Mouse (Mus musculus) forebrain, embryonic 12.5 days (tissue): ENCODE measurements at regions not wholly inside any gene's neighbourhood (a gene's known extent, or its start where the extent isn't known, plus 50 kb on each side); places are given as distances from the start of the nearest gene placed in this dataset.
"Not testable (repeated sequence)": the region's sequence is repeated elsewhere in the genome, so short reads cannot be mapped to it uniquely, and the experiment has no call there.

ENCODE experiments used
- ATAC-seq: fragments of 200-750 bp; cut with Nextera tagmentation; 2 replicates; pipeline ENCODE4 v1.8.0; 2017; ENCODE audit warnings: moderate TSS enrichment; ENCODE audit not compliant: low FRiP score
- H3K27ac ChIP-seq: fragments of 300-500 bp; sonication (generic); 2 replicates; pipeline ENCODE4 v1.5.1; 2016; ENCODE audit warnings: mild to moderate bottlenecking
- H3K27me3 ChIP-seq: fragments of 300-500 bp; sonication (generic); 2 replicates; pipeline ENCODE4 v1.6.1; 2016; ENCODE audit warnings: mild to moderate bottlenecking
- H3K36me3 ChIP-seq: fragments of 300-500 bp; sonication (generic); replicated peaks from 2 replicates; pipeline ENCODE4 v1.6.1; 2016; ENCODE audit warnings: mild to moderate bottlenecking
- H3K4me1 ChIP-seq: fragments of 300-500 bp; sonication (generic); 2 replicates; pipeline ENCODE4 v1.6.1; 2016
- H3K4me2 ChIP-seq: fragments of 300-500 bp; sonication (generic); 2 replicates; pipeline ENCODE4 v1.6.1; 2016; ENCODE audit warnings: mild to moderate bottlenecking, moderate library complexity
- H3K4me3 ChIP-seq: fragments of 300-500 bp; sonication (generic); replicated peaks from 2 replicates; pipeline ENCODE4 v1.5.1; 2016; ENCODE audit warnings: mild to moderate bottlenecking
- H3K9ac ChIP-seq: fragments of 300-500 bp; sonication (generic); 2 replicates; pipeline ENCODE4 v1.6.1; 2016; ENCODE audit warnings: mild to moderate bottlenecking
- H3K9me3 ChIP-seq: fragments of 300-500 bp; sonication (generic); 2 replicates; pipeline ENCODE4 v1.6.1; 2016
- WGBS: fragments of 180-500 bp; shearing (Covaris S2); methylation state at CpG from one replicate; pipeline ENCODE4 v1.1.7; 2016; 5-methylcytosine and 5-hydroxymethylcytosine counted together

- Histone ChIP-seq H3K4me1 (no peaks in the 10 kb centered on the region), H3K36me3 (no peaks in the 10 kb centered on the region), H3K27ac (no peak overlapping the region), H3K27me3 (no peaks in the 10 kb centered on the region), H3K9ac (no peak overlapping the region), H3K4me3 (no peak overlapping the region), H3K4me2 (no peak overlapping the region), H3K9me3 (no peaks in the 10 kb centered on the region)
- 82% methylated on average over 10 of the region's 10 CpGs for WGBS
- no peak for ATAC-seq
Measured at GRCm38 (mm10) chr11:31560775-31561174, 110.9 kb downstream of the Bod1 start.

- no peaks in the 10 kb centered on the region for H3K9me3 ChIP-seq
- 91% methylated on average over 4 of the region's 4 CpGs for WGBS
- no peak overlapping the region for H3K27ac ChIP-seq
- H3K27me3 ChIP-seq = no peaks in the 10 kb centered on the region
- no peak for ATAC-seq
- no peak overlapping the region for H3K4me3 ChIP-seq
- no peak overlapping the region for H3K4me2 ChIP-seq
- H3K36me3 ChIP-seq = no peaks in the 10 kb centered on the region
- H3K9ac ChIP-seq = no peak overlapping the region
- H3K4me1 ChIP-seq = no peaks in the 10 kb centered on the region; the same call in 1 of the 2 replicates
Measured at GRCm38 (mm10) chr11:31555042-31555441, 116.6 kb downstream of the Bod1 start.

GRCm38 (mm10) chr11:31551614-31552271 lies 119.9 kb downstream of the Bod1 start:
- Histone ChIP-seq H3K4me3 (no peak overlapping the region), H3K9me3 (peaks cover 7% of the 10 kb centered on the region; the same call in 1 of the 2 replicates), H3K9ac (no peak overlapping the region), H3K36me3 (no peaks in the 10 kb centered on the region), H3K27ac (no peak overlapping the region), H3K4me2 (no peak overlapping the region), H3K4me1 (no peaks in the 10 kb centered on the region; the same call in 1 of the 2 replicates), H3K27me3 (no peaks in the 10 kb centered on the region)
- ATAC-seq = peak; percentile 55; the same call in 1 of the 2 replicates
- 58% methylated on average over 10 of the region's 10 CpGs for WGBS

- Histone ChIP-seq H3K27ac (no peak overlapping the region), H3K4me3 (no peak overlapping the region), H3K9me3 (peaks cover 7% of the 10 kb centered on the region; the same call in 1 of the 2 replicates), H3K27me3 (no peaks in the 10 kb centered on the region), H3K4me2 (no peak overlapping the region), H3K4me1 (no peaks in the 10 kb centered on the region; the same call in 1 of the 2 replicates), H3K9ac (no peak overlapping the region), H3K36me3 (no peaks in the 10 kb centered on the region)
- ATAC-seq = peak; percentile 27; the same call in 1 of the 2 replicates
- 67% methylated on average over 6 of the region's 6 CpGs for WGBS
Measured at GRCm38 (mm10) chr11:31550747-31551613, 120.7 kb downstream of the Bod1 start.

GRCm38 (mm10) chr11:31545514-31545913 lies 126.2 kb downstream of the Bod1 start:
- not testable (repeated sequence) for H3K4me2 ChIP-seq, ATAC-seq, H3K36me3 ChIP-seq, H3K9ac ChIP-seq, H3K9me3 ChIP-seq, H3K27ac ChIP-seq, H3K27me3 ChIP-seq, H3K4me3 ChIP-seq, H3K4me1 ChIP-seq
- WGBS = 91% methylated on average over 10 of the region's 10 CpGs

- H3K4me1 ChIP-seq = no peaks in the 10 kb centered on the region
- no peak overlapping the region for H3K9ac ChIP-seq
- no peaks in the 10 kb centered on the region for H3K9me3 ChIP-seq
- no peak overlapping the region for H3K4me3 ChIP-seq
- no peak overlapping the region for H3K4me2 ChIP-seq
- H3K27ac ChIP-seq = no peak overlapping the region
- 87% methylated on average over 8 of the region's 8 CpGs for WGBS
- no peak for ATAC-seq
- no peaks in the 10 kb centered on the region for H3K27me3 ChIP-seq
- no peaks in the 10 kb centered on the region for H3K36me3 ChIP-seq
Measured at GRCm38 (mm10) chr11:31542635-31543219, 129.0 kb downstream of the Bod1 start.

- H3K9ac ChIP-seq = no peak overlapping the region
- H3K27me3 ChIP-seq = no peaks in the 10 kb centered on the region
- no peaks in the 10 kb centered on the region for H3K9me3 ChIP-seq
- no peak overlapping the region for H3K4me3 ChIP-seq
- H3K36me3 ChIP-seq = no peaks in the 10 kb centered on the region
- ATAC-seq = no peak
- H3K27ac ChIP-seq = no peak overlapping the region
- no peaks in the 10 kb centered on the region for H3K4me1 ChIP-seq
- H3K4me2 ChIP-seq = no peak overlapping the region
- 89% methylated on average over 3 of the region's 3 CpGs for WGBS
Measured at GRCm38 (mm10) chr11:31541425-31541824, 130.3 kb downstream of the Bod1 start.

GRCm38 (mm10) chr11:31540816-31541215 lies 130.9 kb downstream of the Bod1 start:
- no peak overlapping the region for H3K9ac ChIP-seq
- H3K27ac ChIP-seq = no peak overlapping the region
- no peak for ATAC-seq
- H3K9me3 ChIP-seq = no peaks in the 10 kb centered on the region
- no peaks in the 10 kb centered on the region for H3K36me3 ChIP-seq
- no peak overlapping the region for H3K4me3 ChIP-seq
- no peaks in the 10 kb centered on the region for H3K27me3 ChIP-seq
- no peak overlapping the region for H3K4me2 ChIP-seq
- no peaks in the 10 kb centered on the region for H3K4me1 ChIP-seq

- H3K27ac ChIP-seq = no peak overlapping the region
- no peaks in the 10 kb centered on the region for H3K36me3 ChIP-seq
- H3K27me3 ChIP-seq = no peaks in the 10 kb centered on the region
- H3K4me2 ChIP-seq = no peak overlapping the region
- no peak for ATAC-seq
- 95% methylated on average over 2 of the region's 2 CpGs for WGBS
- H3K9ac ChIP-seq = no peak overlapping the region
- H3K4me3 ChIP-seq = no peak overlapping the region
- H3K9me3 ChIP-seq = no peaks in the 10 kb centered on the region
- H3K4me1 ChIP-seq = no peaks in the 10 kb centered on the region
Measured at GRCm38 (mm10) chr11:31531416-31531815, 140.3 kb downstream of the Bod1 start.

GRCm38 (mm10) chr11:31530851-31531250 lies 140.8 kb downstream of the Bod1 start:
- H3K4me3 ChIP-seq = no peak overlapping the region
- no peak overlapping the region for H3K27ac ChIP-seq
- no peaks in the 10 kb centered on the region for H3K4me1 ChIP-seq
- ATAC-seq = no peak
- H3K9ac ChIP-seq = no peak overlapping the region
- H3K4me2 ChIP-seq = no peak overlapping the region
- no peaks in the 10 kb centered on the region for H3K27me3 ChIP-seq
- 86% methylated on average over 3 of the region's 3 CpGs for WGBS
- no peaks in the 10 kb centered on the region for H3K36me3 ChIP-seq
- H3K9me3 ChIP-seq = no peaks in the 10 kb centered on the region

- Histone ChIP-seq H3K4me3 (no peak overlapping the region), H3K9me3 (no peaks in the 10 kb centered on the region), H3K4me1 (no peaks in the 10 kb centered on the region), H3K27ac (no peak overlapping the region), H3K4me2 (no peak overlapping the region), H3K27me3 (no peaks in the 10 kb centered on the region), H3K36me3 (no peaks in the 10 kb centered on the region), H3K9ac (no peak overlapping the region)
- ATAC-seq = no peak
- WGBS = 99% methylated on average over 2 of the region's 2 CpGs
Measured at GRCm38 (mm10) chr11:31529686-31530085, 142.0 kb downstream of the Bod1 start.

- Histone ChIP-seq H3K4me3 (no peak overlapping the region), H3K9ac (no peak overlapping the region), H3K27me3 (no peaks in the 10 kb centered on the region), H3K27ac (no peak overlapping the region), H3K36me3 (no peaks in the 10 kb centered on the region), H3K9me3 (no peaks in the 10 kb centered on the region), H3K4me1 (no peaks in the 10 kb centered on the region), H3K4me2 (no peak overlapping the region)
- no peak for ATAC-seq
- WGBS = 77% methylated on average over 2 of the region's 2 CpGs
Measured at GRCm38 (mm10) chr11:31524708-31525107, 147.0 kb downstream of the Bod1 start.
